Mouse (Mus musculus) cortical plate, adult 2 months (tissue): Measurements from ENCODE around the gene Ano9.

Experiments
- CTCF ChIP-seq: fragments of 200-500 bp; IDR thresholded peaks from 2 replicates; pipeline ENCODE4 v1.5.1; 2011; ENCODE audit warnings: mild to moderate bottlenecking, control low read depth, low read length; ENCODE audit not compliant: insufficient read depth; ENCODE audit errors: extremely low read depth
- POLR2A ChIP-seq: fragments of 200-500 bp; IDR thresholded peaks from 2 replicates; pipeline ENCODE4 v1.6.1; 2011; ENCODE audit warnings: mild to moderate bottlenecking, low read length, control low read depth; ENCODE audit not compliant: insufficient read depth; ENCODE audit errors: extremely low read depth

- TF ChIP-seq CTCF = no peak
- no peak for TF ChIP-seq POLR2A
These were observed 37.8 kb downstream of the Ano9 start for GRCm38 (mm10) chr7:141079481-141080449.
